Mouse (Mus musculus): ENCODE measurements around the gene Milr1. TPM values are rescaled to one million over a fixed set of nuclear protein-coding genes. Genes with fewer than 3 reads are reported as not detected.
"Not testable (repeated sequence)": the region's sequence is repeated elsewhere in the genome, so short reads cannot be mapped to it uniquely, and the experiment has no call there.

Gene Milr1
- polyA plus RNA-seq, 1 experiment from 2014 or later = 0.54 TPM

DNA sequence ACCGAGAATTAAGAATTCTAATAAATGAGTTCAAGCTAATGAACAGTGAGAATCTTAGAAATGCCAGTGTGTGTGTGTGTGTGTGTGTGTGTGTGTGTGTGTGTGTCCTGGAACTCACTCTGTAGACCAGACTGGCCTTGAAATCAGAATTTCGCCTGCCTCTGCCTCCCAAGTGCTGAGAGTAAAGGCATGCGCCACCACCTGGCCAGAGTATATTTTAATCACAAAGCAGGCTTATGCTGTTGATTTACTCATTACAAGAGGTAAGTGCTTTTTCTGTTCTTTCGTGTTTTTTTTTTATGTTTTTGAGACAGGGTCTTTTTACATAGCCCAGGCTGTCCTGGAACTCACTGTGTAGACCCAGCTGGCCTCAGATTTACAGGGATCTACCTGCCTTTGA lies 42.8 kb downstream of the Milr1 start:
- H3K27ac ChIP-seq = no peak overlapping the region
- H3K9me3 ChIP-seq (replicated peaks) = peaks cover 6% of the 10 kb centered on the region
- H3K36me3 ChIP-seq (ENCODE audit: poor library complexity, severe bottlenecking) = peaks cover 60% of the 10 kb centered on the region
- ATAC-seq = no peak
- H3K9ac ChIP-seq = no peak overlapping the region
- H3K4me2 ChIP-seq = no peak overlapping the region
- WGBS = 68% methylated on average over 4 of the region's 4 CpGs
- no peak overlapping the region for H3K4me3 ChIP-seq
- peaks cover 11% of the 10 kb centered on the region for H3K4me1 ChIP-seq
- H3K27me3 ChIP-seq = no peaks in the 10 kb centered on the region

DNA sequence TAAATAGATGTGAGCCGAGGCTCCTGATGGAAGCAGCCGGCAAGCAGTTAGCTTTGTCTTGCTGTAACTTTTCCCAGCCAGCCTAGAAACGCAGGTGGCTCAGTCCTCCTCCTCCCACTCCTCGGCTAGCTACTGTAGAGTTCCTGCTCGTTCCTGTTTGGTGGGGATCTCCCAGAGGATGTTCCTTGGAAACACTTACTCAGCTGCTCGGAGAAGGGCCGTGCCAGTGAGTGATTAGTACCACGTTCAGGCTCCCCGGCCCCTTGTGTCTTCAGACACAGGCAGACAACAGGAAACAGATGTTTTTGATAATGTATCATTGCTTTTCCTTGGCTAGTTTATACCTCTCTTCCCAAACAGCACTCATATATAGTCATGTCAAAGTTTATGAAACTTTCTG lies 44.7 kb downstream of the Milr1 start:
- H3K9ac ChIP-seq = no peak overlapping the region
- no peak overlapping the region for H3K4me2 ChIP-seq
- H3K9me3 ChIP-seq (replicated peaks) = peaks cover 6% of the 10 kb centered on the region
- H3K36me3 ChIP-seq (ENCODE audit: poor library complexity, severe bottlenecking) = peaks cover 78% of the 10 kb centered on the region
- no peaks in the 10 kb centered on the region for H3K27me3 ChIP-seq
- no peak for ATAC-seq
- WGBS = 86% methylated on average over 9 of the region's 9 CpGs
- no peak overlapping the region for H3K4me3 ChIP-seq
- no peak overlapping the region for H3K27ac ChIP-seq
- H3K4me1 ChIP-seq = peaks cover under 1% of the 10 kb centered on the region; the same call in 1 of the 2 replicates

DNA sequence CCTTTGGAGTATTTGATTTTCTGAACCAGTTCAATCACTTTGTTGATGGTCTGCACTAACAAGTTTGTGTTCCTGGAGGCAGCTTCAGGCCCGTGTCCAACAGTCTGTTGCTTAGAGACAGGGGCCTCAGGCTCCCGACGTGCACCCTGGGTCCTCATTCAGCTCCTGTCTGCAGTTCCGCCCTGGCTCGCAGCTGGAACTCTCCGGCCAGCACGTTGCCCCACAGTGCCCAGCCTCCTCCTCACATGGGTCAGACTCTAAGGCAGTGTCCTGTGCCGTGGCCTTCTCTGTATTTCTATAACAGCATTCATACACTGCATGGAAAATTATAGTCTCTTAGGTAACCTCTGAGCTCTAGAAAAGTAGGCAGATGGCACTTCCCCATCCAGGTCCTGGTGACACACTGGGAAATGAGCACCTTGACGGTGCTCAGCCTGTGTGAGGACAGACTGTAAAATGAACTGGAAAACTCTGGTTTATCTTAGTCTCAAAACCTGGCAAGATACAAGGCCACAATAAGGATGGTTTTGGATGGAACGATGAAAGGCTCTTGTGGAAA lies 51.1 kb downstream of the Milr1 start:
- Histone ChIP-seq H3K9me3 (replicated peaks) (peaks cover 6% of the 10 kb centered on the region), H3K4me3 (no peak overlapping the region), H3K27me3 (no peaks in the 10 kb centered on the region), H3K4me1 (no peaks in the 10 kb centered on the region), H3K27ac (no peak overlapping the region), H3K36me3 (ENCODE audit: poor library complexity, severe bottlenecking) (peaks cover 88% of the 10 kb centered on the region), H3K9ac (no peak overlapping the region), H3K4me2 (no peak overlapping the region)
- 85% methylated on average over 10 of the region's 10 CpGs for WGBS
- ATAC-seq = no peak

DNA sequence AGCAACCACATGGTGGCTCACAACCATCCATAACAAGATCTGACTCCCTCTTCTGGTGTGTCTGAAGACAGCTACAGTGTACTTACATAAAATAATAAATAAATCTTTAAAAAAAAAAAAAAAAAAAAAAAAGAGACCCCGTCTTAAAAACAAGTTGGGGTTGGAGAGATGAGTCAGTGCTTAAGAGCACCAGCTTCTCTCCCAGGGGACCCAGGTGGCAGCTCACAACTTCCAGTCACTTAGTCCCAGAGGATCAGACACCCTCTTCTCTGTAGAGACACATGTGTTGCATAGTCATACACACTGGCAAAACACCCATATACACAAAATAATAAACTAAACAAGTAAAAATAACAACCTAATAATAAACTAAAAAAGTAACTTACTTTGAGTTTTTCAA lies 56.4 kb downstream of the Milr1 start:
- not testable (repeated sequence) for ATAC-seq; H3K4me3 ChIP-seq; H3K4me1 ChIP-seq; H3K9me3 ChIP-seq (replicated peaks); H3K27ac ChIP-seq; H3K27me3 ChIP-seq; H3K9ac ChIP-seq; H3K4me2 ChIP-seq
- H3K36me3 ChIP-seq (ENCODE audit: poor library complexity, severe bottlenecking) = peaks cover 70% of the 10 kb centered on the region
- 87% methylated on average over 1 of the region's 1 CpGs for WGBS

DNA sequence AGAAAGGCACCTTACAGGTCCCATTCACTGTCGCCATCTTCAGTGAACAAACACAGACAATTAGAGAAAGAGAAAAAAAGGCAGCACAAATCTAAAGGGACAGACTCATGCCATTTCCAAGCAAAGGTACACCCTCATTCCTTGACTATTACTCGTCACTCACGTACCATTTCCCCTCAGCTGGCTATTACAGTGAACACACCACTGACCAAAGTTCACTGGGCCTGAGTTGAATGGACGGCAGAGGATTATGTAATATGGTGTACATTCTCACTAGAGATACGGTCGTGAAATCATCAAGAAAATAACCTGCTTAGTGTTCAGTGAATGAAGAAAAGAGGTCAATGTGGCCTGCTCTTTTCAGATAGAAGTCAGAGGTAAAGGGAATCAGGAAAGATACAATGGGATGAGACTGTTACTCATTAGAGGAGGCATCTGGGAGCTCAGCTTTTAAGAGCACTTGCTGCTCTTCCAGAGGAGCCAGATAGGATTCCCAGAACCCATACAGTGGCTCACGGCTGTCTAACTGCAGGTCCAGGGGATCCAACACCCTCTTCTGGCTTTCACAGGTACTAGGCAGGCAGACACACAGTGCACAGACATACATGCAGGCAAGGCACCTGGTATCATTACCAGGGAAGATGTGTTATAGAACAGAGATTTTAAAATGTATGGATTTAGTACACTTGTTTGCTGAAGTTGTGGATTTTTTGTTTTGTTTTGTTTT lies 61.5 kb downstream of the Milr1 start:
- H3K4me3 ChIP-seq = no peak overlapping the region
- no peak overlapping the region for H3K4me2 ChIP-seq
- H3K27ac ChIP-seq = no peak overlapping the region
- peaks cover 80% of the 10 kb centered on the region for H3K36me3 ChIP-seq (ENCODE audit: poor library complexity, severe bottlenecking)
- no peaks in the 10 kb centered on the region for H3K9me3 ChIP-seq (replicated peaks)
- H3K4me1 ChIP-seq = peaks cover 6% of the 10 kb centered on the region; the same call in 1 of the 2 replicates
- WGBS = 95% methylated on average over 7 of the region's 7 CpGs
- ATAC-seq = no peak
- no peak overlapping the region for H3K9ac ChIP-seq
- H3K27me3 ChIP-seq = no peaks in the 10 kb centered on the region

DNA sequence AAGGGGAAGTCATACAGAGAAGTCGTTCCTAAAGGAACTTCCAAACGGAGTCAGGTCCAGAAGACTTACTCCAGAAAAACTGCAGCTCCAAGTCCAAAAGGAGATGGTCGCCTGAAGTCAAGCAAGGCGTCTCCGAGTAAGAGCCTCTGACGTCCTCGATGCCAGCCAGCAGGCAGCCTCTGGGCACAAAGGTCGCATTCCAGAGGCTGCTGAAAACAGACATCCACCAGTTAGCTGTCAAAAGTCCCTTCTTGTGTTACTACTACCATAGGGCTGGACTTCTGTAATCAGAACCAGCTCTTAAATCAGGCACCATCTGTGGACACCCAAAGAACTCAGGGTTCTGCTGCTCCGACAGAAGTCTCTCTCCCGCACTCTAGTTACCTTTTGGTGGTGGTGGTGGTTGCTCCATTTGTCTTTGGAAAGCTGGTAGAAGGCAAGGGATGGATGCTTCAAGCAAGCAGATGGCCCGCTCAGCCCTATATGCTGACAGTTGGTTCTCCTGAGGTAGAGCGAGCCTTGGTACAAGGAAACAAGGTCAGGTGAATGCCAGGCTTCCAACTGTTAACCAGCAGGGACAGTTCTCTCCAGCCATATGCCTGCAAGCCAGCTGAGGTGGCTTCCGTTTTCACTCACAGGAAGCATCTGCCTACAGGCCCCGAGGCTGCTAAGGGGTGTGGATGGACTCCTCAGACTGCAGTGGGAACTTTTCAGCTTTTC lies 63.7 kb downstream of the Milr1 start:
- Histone ChIP-seq H3K27me3 (no peaks in the 10 kb centered on the region), H3K27ac (no peak overlapping the region), H3K9me3 (replicated peaks) (no peaks in the 10 kb centered on the region), H3K4me3 (no peak overlapping the region), H3K9ac (no peak overlapping the region), H3K36me3 (ENCODE audit: poor library complexity, severe bottlenecking) (peaks cover 83% of the 10 kb centered on the region), H3K4me1 (peaks cover 27% of the 10 kb centered on the region), H3K4me2 (no peak overlapping the region)
- ATAC-seq = no peak
- 87% methylated on average over 14 of the region's 14 CpGs for WGBS

DNA sequence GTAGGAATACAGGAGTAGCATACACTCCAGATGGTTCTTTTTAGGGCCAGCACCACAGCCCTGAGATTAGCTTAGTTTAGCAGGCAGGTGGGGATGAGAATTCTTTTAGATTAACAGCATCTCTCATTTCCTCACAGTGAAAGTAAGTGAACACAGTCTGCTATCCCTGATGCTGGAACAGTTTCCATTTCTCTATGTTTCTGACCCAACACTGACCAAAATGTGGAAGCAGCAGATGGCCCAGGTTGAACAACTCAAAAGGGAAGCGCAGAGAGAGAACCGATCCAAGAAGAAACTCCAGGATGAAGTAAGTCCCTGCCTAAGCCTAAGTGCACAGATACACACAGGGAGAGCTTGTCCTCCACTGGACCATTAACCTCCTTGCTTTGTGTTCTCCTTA lies 64.3 kb downstream of the Milr1 start:
- 94% methylated on average over 2 of the region's 2 CpGs for WGBS
- H3K4me1 ChIP-seq = peaks cover 29% of the 10 kb centered on the region
- H3K27me3 ChIP-seq = no peaks in the 10 kb centered on the region
- no peak for ATAC-seq
- no peak overlapping the region for H3K27ac ChIP-seq
- H3K9ac ChIP-seq = no peak overlapping the region
- no peak overlapping the region for H3K4me2 ChIP-seq
- H3K4me3 ChIP-seq = no peak overlapping the region
- peaks cover 82% of the 10 kb centered on the region for H3K36me3 ChIP-seq (ENCODE audit: poor library complexity, severe bottlenecking)
- no peaks in the 10 kb centered on the region for H3K9me3 ChIP-seq (replicated peaks)

DNA sequence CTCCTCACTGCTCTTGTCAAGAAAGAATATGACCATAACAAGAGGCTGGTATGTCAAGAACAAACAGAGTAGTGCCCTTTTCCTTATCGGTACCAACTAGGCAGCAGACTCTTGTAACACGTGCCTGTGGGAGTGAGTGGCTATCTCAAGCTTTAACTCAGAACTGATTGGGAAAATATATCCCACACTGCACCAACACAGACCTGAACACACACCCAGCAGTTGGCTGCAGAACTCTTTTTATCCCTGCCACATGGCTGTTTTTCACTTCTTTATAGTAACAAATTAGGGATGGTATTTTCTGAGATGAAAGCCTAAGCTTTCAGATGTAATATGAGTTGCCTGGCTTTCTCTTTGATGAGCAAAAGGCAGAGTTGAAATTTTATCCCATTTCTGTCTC lies 64.7 kb downstream of the Milr1 start:
- H3K36me3 ChIP-seq (ENCODE audit: poor library complexity, severe bottlenecking) = peaks cover 84% of the 10 kb centered on the region
- 88% methylated on average over 2 of the region's 2 CpGs for WGBS

DNA sequence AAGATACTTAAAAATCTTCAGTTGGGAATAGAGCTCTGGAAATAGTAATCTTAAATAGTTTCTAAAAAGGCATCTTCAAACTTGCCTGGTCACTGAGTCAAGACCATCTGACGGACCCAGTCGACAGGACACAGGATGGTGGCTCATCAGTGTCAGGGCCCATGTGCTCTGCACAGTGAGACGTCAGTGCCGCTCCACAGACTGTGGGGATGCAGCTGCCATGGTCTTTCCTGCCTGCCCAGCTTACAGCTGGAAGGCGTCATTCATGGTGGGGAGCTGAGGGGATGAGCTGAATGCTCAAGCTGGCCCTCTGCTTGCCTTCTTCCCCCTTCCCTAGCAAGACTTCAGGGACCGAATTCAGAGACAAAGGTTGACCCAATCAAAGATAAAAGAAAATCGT lies 65.3 kb downstream of the Milr1 start:
- H3K36me3 ChIP-seq (ENCODE audit: poor library complexity, severe bottlenecking) = peaks cover 83% of the 10 kb centered on the region
- no peak overlapping the region for H3K4me3 ChIP-seq
- no peaks in the 10 kb centered on the region for H3K9me3 ChIP-seq (replicated peaks)
- no peak overlapping the region for H3K27ac ChIP-seq
- ATAC-seq = no peak
- peaks cover 32% of the 10 kb centered on the region for H3K4me1 ChIP-seq
- no peak overlapping the region for H3K9ac ChIP-seq
- WGBS = 89% methylated on average over 7 of the region's 7 CpGs
- no peak overlapping the region for H3K4me2 ChIP-seq
- H3K27me3 ChIP-seq = no peaks in the 10 kb centered on the region

More for the DNA sequence above, 64.7 kb downstream of the Milr1 start:
- Histone ChIP-seq H3K4me2 (no peak overlapping the region), H3K27ac (no peak overlapping the region), H3K9ac (no peak overlapping the region), H3K27me3 (no peaks in the 10 kb centered on the region), H3K9me3 (replicated peaks) (no peaks in the 10 kb centered on the region), H3K4me3 (no peak overlapping the region), H3K4me1 (peaks cover 32% of the 10 kb centered on the region)
- no peak for ATAC-seq

DNA sequence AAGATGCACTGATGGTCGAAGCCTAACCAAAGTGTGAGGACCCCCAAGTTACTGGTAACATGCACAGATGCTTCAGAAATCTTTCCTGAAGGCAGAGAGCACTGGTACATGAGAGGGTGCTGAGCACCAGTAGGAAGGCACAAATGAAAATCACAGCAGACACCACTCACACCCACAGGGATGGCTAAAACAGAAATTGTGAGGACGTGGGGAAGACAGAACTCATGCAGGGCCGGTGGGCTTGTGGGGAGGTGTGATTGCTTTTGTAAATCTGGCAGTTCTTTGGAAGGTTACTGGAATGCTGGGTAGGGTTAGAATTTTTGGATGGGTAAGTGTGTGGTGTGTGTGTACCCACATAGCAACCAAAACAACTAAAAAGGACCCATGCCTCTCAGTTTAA lies 66.1 kb downstream of the Milr1 start:
- ATAC-seq = no peak

DNA sequence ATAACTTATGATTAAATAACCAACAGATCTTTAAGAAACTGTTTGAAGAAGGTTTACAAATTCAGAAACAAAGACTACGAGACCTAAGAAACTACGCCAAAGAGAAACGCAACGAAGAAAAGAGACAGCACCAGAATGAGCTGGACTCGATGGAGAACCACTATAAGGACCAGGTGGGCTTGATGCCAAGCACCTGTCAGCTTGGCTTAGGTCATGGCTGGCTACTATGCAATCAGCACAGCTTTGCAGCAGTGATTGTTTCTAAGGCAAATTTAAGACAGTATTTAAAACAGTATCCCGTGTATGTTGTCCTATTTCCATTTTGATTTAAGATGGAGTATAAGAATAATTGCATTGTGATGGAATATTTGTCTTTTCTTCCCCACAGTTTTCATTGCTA lies 66.8 kb downstream of the Milr1 start:
- H3K27ac ChIP-seq = peak overlapping the region; percentile 57
- no peaks in the 10 kb centered on the region for H3K27me3 ChIP-seq
- peak; percentile 62 for ATAC-seq
- no peak overlapping the region; the same call in 1 of the 2 replicates for H3K9ac ChIP-seq
- 53% methylated on average over 6 of the region's 6 CpGs for WGBS
- no peak overlapping the region for H3K4me3 ChIP-seq
- H3K4me2 ChIP-seq = peak overlapping the region; percentile 33; the same call in 1 of the 2 replicates
- peaks cover 32% of the 10 kb centered on the region for H3K4me1 ChIP-seq
- peaks cover 79% of the 10 kb centered on the region for H3K36me3 ChIP-seq (ENCODE audit: poor library complexity, severe bottlenecking)
- no peaks in the 10 kb centered on the region for H3K9me3 ChIP-seq (replicated peaks)

More for the DNA sequence above, 66.1 kb downstream of the Milr1 start:
- WGBS = 84% methylated on average over 3 of the region's 3 CpGs
- Histone ChIP-seq H3K36me3 (ENCODE audit: poor library complexity, severe bottlenecking) (peaks cover 78% of the 10 kb centered on the region), H3K9me3 (replicated peaks) (no peaks in the 10 kb centered on the region), H3K9ac (no peak overlapping the region), H3K4me3 (no peak overlapping the region), H3K27me3 (no peaks in the 10 kb centered on the region), H3K27ac (peak overlapping the region; percentile 57; the same call in 1 of the 2 replicates), H3K4me2 (no peak overlapping the region), H3K4me1 (peaks cover 32% of the 10 kb centered on the region)

DNA sequence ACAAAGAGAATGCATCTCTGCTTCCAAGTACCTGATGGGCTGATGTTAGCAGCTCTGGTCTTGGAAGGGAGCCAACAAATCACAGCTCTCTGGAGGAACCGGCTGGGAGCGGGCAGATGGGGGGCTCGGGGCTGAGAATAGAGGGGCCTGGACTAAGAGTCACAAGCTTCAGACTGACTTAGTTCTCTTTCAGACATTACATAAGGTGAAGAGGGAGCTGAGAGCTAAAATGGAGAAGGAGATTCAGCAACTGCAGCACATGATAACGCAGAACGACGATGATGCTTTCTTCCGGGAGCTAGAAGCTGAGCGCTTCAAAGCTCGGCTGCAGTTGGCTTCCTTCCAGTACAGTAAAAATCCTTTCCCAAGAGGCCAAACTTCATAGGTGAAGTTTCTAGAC lies 67.3 kb downstream of the Milr1 start:
- no peaks in the 10 kb centered on the region for H3K9me3 ChIP-seq (replicated peaks)
- 42% methylated on average over 9 of the region's 9 CpGs for WGBS
- ATAC-seq = peak; percentile 85
- no peaks in the 10 kb centered on the region for H3K27me3 ChIP-seq
- H3K4me1 ChIP-seq = peaks cover 32% of the 10 kb centered on the region
- H3K4me3 ChIP-seq = no peak overlapping the region
- no peak overlapping the region; the same call in 1 of the 2 replicates for H3K9ac ChIP-seq
- peak overlapping the region; percentile 57 for H3K27ac ChIP-seq
- H3K4me2 ChIP-seq = peak overlapping the region; percentile 33
- H3K36me3 ChIP-seq (ENCODE audit: poor library complexity, severe bottlenecking) = peaks cover 78% of the 10 kb centered on the region
